Mouse (Mus musculus) kidney, postnatal 4 days (tissue): ENCODE data around the gene Lgr5.

Experiments
- DNase-seq, 2 experiments: peaks; one replicate each; pipeline ENCODE4 v3.0.0; 2021; ENCODE audit warnings: mixed read lengths in 2 of 2

Lgr5 gene

DNA sequence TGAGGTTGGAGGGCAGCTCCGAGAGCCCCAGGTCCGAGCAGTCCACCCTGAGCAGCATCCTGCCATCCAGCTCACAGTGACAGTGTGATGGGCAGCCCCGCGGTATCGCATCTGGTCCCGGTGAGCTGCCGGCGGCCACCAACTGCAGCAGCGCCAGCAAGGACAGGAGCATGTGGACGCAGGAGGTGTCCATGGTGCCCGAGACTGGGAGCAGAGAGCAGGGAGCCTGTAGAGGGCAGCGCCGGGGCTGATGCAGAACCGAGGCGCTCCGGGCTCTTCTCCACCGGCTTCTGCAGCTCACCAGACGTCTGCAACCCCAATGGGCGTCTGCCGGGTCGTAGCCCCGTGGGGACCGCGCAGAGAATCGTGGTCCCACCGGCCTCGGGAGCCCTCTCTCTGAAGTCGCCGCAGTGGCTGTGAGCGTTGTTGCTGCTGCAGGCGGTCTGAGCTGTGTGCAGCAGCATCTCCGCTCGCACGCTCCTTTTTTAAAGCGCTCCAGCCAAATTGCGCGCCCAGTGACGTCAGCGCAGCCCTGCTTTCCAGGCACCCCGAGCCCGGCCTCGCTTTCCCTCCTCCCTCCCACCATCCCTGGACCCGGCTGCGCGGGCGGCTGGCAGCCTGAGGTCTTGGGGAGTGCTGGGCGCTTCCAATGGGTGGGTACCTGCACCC lies at the start of gene Lgr5:
Gene Lgr5 (minus strand): TSS at position 480 of the 669 bp plus-strand sequence.
- peak; percentile 70 to 81 for DNase-seq

DNA sequence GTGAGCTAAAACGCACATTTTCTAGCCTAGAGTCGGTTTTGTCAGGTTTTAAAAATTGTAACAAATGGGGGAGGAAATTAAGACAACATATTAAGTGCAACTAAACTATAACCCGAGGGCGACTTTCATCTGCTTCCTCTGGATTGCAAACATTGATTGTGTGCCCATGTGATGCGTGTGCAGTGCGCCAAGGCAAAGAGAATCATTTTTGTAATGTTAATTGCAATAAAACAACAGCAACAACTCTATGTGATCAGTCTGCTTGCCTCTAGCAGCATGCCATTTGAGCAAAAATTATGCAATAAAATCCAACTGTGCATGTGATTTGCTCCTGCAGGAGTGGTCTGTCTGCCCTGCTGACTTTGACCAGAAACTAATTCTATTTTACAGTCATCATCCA lies 39.1 kb upstream of the Lgr5 start:
- no peak for DNase-seq

DNA sequence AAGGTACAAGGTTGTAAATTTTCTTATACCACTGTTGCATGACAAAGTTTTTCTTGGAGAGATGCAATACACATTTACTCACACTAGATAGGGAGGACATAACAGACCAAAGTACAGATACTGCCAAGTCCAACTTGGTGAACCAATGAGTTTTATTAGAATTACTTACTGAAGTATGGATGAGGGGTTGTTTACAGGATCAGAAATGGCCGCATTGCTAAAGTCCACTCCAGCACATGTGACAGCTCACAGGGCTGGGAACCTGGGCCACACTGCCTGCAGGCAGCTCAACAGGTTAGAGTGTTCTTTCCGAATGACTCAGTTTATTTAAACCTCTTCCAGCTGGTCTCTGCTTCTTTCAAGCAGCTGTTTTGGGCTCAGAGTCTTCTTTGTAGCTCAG lies 37.4 kb upstream of the Lgr5 start:
- DNase-seq = no peak

DNA sequence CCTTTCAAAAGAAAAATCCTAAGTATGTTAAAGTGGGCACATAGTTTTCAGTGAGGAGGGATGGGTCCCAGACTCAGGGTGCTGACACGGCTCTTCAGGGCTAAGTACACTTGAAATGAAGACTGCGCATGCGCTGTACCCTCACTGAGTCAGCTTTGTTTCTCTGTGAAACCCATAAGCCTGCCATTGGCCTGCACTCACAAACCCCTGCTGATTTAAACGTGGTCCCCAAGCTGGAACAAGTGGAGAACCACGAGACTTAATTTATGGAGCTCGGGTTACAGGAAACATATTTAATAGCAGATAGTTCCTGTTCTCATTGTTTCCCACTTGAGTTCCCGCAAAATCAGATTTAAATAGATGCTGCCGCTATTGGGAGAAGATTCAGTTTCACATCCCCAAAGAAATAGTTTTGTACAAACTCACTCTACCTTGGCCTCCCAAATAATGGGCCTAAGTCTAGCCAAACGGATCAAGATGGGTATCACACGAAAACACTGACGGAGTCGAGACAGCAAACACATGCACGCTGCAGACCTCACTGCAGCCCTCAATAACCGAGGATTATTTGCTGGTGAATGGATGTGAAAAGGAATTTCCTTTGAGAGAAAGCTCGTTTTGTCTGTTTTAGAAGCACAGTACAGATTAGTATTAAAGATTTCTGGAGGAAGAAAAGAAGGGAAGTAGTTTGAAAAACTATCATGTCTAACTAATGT lies 36.5 kb upstream of the Lgr5 start:
- DNase-seq = peak; percentile 41 to 50

DNA sequence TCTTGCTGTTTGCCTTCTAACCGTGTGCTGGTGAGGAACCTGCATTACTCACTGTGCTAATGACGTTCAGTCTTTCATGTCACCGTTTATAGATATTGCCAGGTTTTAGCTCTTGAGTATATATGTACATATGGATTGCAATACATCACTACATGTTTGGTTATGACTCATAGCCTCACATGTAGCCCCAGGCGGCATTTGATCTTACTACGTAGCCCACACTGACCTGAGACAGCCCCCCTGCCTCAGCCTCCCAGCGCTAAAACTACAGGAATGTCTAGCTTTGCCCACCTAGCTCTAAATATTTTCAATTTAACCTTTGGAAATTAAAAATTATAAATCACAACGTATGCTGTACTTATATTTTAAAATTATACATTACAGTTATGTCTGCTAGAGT lies 35.9 kb upstream of the Lgr5 start:
- DNase-seq = no peak

DNA sequence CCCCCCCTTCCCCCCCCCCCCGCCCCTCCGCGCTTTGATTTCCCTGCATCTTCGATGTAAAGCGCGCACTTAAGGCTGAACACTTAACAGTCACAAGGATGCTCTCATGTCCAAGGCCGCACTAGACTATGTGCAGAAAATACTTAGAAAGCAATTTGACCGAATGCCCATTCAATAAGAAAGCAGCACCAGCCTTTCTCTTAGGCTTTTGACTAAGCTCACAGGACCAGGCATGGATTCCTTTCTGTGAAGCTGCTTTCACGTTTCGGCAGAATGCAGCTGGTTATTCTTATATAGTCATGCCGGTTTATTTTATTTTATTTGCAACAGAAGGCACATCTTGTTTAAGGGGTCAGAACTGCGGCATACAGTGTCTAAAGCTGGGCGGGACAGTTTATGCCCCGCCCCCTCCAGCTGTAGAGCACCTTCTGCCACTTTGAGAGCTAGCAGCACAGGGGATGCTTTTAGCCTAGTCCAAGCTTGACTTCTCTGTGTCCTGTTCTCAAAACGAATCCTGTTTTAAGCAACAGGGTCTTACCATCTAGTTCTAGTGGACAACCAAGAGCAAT lies 30.8 kb upstream of the Lgr5 start:
- DNase-seq = no peak

DNA sequence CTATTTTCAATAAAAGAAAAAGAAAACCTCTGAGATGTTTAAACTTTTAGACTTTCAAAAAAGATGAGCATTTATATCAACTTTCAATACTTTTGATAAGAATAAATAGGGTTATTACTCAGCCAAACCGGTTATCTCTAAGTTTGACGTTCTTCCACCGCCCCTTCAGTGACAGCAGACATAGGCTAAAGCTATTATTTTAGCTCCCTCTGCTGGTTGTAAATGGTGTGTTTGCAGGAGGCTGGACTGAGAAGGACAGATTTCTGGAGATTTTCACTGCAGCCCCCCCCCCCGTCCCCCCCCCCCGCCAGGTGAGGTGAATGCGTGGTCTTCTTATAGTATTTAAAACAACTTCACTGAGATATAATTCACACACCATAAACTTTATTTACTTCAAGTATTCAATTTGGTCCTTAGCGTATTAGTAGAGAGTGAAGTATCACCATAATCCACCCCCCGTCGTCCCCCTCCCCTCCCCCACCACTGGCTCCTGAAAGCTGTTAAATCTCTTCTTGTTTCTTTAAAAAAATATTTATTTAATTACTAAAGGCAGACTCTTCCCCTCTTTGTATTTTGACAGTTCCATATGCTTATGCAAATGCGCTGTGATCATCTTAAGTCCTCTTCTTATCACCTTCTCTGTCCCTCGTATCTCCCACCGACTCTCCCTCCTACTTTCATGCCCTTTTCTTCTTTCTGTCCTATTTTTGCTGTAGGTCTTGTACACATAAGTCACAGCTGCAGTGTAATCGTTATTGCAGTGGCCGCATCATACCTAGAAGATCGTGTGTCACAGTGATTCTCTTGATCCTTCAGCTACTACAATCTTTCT lies 30.1 kb upstream of the Lgr5 start:
- peak; percentile 6 to 26 for DNase-seq

DNA sequence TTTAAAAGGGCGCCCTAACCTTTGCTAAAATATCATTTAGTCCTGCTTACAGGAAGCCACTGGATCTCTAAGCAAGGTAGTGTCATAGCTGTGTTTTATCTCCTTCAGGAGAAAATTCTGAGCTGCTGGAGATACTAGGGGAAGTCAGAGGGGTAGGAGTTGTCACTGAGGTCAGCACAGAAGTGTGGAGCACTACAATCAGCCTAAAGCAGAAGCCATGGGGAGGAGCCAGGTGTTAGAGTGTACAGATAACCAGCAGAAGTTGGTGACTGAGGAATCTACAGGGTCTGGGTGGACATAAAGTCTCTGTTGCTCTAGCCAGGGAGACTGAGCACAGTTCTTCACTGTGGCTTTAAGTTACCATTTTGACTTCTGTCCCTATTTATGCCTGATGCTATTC lies 8.2 kb upstream of the Lgr5 start:
- no peak for DNase-seq

DNA sequence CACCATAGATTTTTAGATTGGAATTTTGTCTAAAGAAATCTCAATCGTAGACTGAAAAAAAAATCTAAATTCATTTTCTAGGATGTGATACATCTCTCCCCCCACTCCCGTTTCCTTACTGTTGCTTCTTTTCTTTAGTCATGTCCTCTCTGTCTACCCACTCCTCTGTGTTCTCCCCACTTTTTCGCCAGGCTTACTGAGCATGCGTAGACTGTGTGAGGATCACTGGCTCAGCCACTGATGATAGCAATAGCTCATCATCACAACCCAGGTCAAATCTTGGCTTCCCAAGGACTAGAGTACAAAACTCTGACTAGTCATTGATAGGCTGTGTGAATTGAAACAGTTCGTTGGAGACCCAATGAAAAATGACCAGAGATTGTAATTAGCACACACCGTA lies 6.1 kb upstream of the Lgr5 start:
- no peak for DNase-seq

DNA sequence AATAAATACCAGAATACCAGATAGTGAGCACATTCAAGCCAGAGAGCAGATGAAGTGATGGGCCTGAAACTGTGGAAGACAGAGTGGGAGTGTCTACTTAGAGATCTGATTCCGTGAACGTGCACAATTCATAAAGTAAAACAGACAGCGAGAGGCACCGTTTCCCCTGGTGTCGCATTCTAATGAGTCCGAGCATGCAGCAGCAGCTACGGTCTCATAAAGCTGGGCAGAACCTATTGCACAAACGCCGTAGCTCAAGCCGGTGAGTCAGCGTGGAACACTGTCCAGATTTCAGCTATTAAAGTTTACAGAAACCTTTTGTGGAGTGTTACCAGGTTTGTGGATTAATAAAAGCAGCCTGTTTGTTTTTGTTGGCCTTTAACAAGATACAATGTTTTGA lies 5.6 kb upstream of the Lgr5 start:
- peak in 1 of 2 experiments; percentile 47 for DNase-seq

DNA sequence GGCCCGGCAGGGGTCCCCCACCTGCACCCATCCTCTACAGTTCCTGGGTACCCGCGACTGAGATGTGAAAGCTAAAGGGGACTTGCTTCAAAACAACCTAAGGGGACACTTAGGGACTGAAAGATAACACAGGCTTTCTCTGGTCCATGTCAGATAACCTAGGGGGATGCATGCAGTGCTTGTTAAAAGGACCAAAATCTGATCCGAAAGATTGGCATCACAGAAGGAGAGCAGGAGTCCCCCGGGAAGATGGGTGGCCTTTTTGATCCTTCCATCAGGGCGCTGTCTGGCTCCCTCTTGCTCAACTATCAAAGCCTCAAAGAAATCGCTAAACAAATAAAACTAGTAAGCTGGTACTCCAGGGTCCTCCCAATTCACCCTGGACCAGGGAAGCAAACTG lies 399 bp upstream of the Lgr5 start:
- no peak for DNase-seq

DNA sequence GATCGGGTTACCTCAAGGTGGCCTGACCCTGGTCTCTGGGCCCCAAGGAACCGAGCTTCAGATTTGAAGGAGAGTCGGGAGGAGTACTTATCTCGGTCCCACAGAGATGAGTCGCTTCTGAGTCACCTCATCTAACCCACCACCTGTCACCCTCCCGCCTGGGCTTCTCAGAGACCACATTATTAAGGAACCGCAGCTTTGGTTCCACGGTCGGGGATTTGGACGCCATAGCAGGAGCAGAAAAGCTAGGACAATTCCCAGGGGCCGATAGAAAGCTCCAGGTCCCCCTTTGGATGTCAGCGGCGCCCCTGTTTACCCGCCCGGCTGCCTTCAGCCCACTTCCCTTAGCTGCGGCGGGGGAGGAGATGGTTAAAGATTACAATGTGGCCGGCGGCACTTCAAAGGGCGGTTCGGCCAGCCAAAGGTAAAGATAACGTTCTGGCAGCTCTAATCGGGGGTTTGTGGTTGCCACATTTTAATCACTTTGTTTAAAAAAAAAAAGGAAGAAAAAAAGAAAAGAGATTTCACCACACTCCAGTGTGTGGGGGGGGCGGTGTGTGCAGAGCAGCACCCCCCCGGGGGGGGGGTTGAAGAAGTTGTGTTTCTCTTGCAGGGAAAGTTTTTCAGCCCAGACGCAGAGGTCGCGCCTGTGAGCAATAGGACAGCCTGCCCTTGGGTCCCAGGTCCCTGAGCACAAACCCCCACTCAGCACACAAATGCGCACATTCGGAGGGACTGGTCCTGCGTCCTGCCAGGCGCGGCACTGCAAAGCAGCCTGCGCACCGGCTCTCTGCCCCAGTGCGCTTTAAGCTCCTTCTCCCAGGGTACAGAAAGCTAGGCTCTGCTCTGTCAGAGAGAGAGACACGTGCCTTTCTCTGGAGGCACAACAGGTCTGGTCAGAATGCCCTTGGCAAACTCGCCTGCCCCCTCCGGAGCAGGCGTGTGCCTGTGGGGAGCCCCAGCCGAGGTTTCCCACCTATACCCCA lies 1.0 kb downstream of the Lgr5 start:
- peak; percentile 56 to 69 for DNase-seq

DNA sequence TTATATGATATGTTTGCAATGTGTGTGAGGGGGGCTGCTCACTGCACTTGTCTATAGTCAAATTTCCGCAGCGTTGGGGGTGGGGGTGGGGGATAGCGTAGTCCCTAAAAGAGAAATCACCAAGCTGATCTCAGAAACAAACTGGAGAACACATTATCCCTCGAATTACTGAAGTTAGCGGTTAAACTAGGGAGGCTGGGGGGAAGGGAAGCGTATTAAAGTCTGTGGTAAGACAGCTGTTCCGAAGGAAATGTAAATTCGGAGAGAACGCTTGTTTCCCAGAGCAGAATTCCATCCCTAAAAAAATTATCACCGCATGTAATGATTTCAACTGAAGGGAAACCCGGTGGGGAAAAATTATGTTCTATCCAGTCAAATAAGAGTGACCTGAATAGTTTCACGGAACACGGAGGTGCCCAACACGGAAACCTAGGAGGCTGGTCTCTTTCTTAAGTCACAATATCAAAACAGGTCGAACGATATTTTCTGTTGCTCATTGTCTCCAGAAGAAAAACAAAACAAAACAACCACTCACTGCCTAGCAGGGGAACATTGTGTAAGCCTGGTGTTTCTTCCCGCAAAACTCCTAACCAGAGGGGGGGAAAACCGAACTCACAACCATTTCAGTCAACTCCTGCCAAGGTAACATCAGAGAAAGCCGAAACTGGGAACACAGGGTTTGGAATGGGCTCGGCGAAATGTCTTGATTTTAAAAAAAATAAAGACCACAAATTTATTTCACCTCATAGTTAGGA lies 1.9 kb downstream of the Lgr5 start:
- peak in 1 of 2 experiments; percentile 16 for DNase-seq

DNA sequence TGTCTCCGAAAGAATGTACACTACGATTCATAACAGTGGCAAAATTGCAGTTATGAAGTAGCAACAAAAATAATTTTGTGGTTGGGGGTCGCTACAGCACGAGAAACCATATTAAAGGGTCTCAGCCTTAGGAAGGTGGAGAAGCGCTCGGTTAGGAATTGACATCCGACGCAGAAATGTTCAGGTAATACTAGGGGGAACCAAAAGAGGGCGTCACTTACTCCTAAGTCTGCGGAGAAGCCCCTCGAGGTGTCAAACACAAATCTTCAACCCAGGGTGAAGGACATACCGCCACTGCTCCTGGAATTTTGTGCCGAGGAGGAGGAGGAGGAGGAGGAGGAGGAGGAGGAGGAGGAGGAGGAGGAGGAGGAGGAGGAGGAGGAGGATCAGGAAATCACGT lies 2.9 kb downstream of the Lgr5 start:
- no peak for DNase-seq

DNA sequence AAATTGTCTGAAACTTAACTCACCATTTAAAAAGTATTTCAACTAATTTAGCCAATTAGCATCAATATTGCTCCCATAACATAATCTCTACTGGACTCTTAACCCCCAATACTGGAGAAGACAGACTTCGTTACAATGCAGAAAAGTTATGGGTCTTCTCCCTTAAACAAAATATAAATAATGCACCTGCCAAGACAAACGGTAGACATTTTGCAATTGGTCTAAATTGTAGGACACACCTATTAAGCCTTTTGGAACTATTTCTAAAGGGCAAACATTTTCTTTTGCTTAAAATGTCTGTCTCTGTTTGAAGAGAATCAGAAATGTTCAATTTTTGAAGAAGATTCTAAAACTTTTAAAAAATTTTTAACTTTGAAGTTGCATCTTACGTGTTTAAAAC lies 4.5 kb downstream of the Lgr5 start:
- DNase-seq = no peak

DNA sequence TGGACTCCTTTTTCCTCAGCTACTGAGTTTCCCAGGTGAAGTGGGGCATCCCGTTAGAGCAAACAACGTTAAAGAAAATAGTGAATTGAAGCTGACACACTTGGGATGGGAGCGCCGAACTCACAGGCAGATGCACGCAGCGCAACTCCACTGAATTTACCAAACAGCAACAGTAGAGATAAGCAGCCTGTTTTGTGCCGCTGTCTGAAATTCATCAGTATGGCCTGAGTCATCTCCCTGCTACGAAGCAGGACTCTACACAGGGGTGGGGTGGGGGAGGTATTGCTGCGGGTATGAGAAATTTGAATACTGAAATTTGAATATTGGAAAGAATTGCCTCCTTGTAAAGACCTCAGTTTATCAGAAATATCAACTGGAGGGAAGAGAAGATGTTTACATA lies 5.6 kb downstream of the Lgr5 start:
- no peak for DNase-seq

DNA sequence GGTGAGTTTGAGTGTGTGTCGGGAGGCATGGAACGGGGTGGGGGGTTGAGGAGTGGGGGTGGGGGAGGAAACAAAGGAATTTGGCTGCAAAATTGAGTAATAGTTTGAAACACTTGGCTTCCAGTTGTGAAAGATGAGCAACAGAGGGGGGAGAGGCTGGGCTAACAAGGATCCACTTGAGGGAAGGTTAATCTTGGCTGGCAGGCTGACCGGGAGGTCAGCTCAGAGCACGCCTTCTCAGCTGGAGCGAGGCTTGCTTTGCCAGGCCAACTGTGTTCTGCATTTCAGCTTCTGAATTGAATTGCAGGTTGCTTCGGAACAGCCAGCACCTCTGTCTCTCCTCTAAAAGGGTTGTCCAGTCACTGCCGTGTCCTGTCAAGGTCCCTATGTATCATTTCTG lies 8.1 kb downstream of the Lgr5 start:
- peak; percentile 14 to 31 for DNase-seq

DNA sequence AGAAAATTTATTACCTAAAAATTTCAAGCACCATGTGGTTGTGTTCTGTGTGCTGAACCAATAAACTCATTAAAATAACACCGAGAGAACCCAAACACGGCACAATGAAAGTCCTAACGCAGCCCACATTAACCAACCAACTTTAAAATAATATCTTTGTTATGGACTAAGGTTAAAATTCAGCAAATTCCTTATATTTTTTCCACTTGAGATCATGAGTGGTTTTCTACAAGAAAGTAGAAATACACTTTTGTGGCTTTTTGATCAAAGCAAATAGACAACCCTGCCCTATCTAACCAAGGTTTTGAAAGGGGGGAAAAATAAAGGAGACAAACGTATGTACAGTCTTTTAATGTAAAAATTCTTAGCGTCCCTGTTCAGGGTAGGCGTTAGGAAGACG lies 8.5 kb downstream of the Lgr5 start:
- no peak for DNase-seq

DNA sequence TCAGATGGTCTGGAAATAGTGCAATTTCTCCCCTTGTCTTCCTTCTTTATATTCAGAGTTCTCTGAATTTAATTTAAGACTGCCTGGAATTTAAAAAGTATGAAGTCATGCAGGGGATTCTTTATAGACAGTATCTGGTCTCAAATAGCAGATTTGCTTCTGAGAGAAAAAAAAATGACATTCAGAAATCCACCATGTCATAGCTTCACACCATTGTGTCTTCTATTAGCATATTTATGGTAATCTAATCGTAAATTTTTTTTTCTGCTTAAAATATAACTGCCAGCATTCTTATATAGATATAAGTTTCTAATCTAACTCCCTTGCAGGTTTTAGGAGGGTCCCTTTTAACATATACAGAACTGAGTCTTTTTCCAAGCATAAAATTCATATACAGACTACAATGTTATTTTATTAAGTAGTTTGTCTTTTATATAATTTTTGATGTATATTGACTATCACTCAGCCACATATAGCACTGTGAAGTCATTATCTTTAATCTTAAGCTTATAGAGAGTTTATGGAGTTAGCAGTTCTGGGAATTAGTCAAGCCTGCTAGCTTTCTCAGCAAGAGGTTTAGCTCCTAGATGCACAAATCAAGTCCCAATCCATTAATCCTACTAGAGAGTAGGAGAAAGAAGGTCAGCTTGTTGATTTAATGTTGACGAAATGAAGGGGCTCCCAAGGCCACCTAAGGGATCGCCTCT lies 15.7 kb downstream of the Lgr5 start:
- DNase-seq = no peak

DNA sequence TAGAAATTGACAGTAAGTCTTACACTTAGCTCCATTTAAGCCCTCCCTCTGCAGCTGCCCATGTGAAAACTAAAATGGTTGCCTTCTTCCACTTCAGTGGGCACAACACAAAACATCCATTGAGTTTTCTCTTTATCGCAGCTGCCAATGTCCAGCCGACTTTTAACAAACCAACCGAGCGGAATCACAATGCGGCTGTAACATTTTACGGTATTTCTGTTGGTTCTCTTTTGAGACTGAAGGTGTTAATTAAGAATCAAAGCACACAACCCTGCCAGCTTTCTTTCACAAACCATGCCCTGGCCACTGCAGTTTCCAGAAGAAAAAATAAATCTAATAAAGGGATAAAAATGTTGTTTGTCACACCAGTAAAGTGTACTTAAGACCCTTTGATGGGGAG lies 16.3 kb downstream of the Lgr5 start:
- no peak for DNase-seq

DNA sequence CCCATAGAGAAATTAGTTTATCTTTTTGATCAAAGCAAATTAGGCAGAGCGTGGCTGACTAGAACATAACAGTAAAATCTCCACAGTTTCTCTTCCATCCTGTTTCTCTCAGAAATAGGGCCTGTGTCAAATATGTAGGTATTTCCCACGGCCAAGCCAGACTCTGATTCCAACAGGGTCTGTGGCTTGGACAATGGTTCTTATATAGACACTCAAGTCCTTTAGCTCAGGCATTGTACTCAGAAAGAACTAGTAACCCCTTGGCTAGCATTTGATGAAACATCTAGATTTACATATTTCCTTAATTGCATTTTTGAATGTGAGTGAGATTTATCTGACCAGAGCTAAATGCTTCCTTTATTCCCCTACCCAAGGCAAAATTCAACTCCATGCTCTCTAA lies 17.0 kb downstream of the Lgr5 start:
- no peak for DNase-seq
